Mouse (Mus musculus) A20 (cell line): ENCODE results near the gene Tsga10.

Experiments
- DNase-seq: peaks from one replicate; pipeline ENCODE4 v3.0.0-alpha.2; 2011; ENCODE audit warnings: low read depth, low spot score

Gene Tsga10

GRCm38 (mm10) chr1:37866286-37866685, at the start of gene Tsga10:
TSS of gene Tsga10 (minus strand) at chr1:37866429.
- peak; percentile 32 for DNase-seq

DNA sequence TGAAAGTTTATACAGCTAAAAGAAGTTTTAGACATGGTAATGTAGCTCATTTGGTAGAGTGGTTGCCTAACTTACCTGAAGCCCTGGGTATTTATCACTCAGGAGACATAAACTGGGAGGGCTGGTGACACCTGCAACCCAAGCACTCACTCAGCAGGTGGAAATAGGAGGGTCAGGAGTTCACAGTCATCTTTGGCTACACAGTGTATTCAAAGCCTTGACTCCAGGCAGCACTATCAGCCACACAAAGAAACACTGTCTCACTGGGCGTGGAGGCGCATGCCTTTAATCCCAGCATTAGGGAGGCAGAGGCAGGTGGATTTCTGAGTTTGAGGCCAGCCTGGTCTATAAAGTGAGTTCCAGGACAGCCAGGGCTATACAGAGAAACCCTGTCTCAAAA, 46.5 kb upstream of the Tsga10 start:
- no peak for DNase-seq

GRCm38 (mm10) chr1:37903178-37903577, 36.9 kb upstream of the Tsga10 start:
- peak; percentile 57 for DNase-seq

- DNase-seq: no peak
These were observed 34.1 kb upstream of the Tsga10 start for GRCm38 (mm10) chr1:37900288-37900687.

DNA sequence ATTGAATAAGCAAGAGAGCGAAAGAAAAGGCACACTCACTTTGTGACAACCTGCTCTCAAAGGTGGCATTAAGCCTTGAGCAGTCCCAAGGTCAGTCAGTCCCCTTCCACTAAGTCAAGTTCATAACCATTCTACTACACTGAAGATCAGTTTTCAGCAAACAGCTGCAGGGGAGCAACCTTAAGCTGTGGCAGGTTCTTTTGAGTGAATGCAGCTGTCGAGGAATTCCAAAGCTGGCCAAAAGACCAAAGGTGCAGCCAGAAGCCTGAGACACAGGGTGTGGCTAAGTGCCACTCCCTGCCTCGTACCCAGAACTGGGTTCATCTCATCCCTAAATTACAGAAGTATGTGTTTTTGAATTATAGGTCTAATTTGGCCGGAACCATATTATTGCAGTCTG, 33.6 kb upstream of the Tsga10 start:
- no peak for DNase-seq

GRCm38 (mm10) chr1:37894606-37895005, 28.4 kb upstream of the Tsga10 start:
- no peak for DNase-seq

- DNase-seq: peak; percentile 64
These were observed 25.2 kb upstream of the Tsga10 start for GRCm38 (mm10) chr1:37891400-37891799.

DNA sequence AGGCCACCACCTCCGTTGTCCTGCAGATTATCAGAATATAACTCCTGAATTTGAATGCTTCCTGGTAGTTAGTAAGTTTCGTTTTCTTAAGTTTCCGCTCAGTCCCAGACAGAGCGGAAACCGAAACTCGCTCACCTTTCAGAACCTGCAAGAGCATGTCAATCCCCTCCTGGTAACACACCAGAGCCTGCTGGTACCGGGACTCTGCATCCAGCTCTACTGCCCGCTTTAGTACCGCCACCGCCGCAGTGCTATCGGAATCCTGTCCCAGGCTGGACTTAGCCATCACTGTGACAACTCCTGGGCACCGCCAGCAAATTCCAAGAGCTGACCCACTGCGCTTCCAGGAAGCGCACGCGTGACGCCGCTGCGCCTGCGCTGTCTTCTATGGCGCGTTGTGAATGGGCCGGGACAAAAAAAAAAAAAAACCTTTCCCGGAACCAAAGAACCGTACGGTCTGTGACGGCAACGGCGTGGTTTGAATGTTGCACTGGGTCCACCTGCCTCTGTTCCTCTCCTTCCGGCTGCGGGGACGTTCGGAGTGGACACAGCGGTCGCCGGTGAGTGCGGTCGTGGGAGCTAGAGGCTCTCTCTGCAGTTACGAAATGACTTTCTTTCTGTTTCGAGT, 23.9 kb upstream of the Tsga10 start, which contains the start of the genes Mitd1 and Mrpl30:
Gene Mitd1, minus strand, starts transcription at position 387 of the 628 bp plus-strand sequence.
Gene Mrpl30, plus strand, starts transcription at position 453 of the 628 bp plus-strand sequence.
- peak; percentile 96 for DNase-seq

- peak; percentile 19 for DNase-seq
These were observed 23.0 kb upstream of the Tsga10 start for GRCm38 (mm10) chr1:37889206-37889605.

DNA sequence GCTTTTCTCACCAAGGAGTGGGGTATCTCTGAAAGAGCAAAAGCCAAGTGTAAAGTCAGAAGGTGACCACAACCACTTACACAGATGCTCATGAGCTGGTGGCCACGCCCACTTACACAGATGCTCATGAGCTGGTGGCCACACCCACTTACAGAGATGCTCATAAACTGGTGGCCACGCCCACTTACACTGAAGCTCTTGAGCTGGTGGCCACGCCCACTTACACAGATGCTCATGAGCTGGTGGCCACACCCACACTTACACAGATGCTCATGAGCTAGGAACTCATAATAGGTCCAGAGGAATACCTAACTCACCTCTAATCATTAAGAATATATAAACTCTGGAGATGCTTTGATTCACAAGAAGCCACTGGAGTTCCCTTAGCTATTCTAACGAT, 18.2 kb upstream of the Tsga10 start:
- DNase-seq: peak; percentile 87

DNA sequence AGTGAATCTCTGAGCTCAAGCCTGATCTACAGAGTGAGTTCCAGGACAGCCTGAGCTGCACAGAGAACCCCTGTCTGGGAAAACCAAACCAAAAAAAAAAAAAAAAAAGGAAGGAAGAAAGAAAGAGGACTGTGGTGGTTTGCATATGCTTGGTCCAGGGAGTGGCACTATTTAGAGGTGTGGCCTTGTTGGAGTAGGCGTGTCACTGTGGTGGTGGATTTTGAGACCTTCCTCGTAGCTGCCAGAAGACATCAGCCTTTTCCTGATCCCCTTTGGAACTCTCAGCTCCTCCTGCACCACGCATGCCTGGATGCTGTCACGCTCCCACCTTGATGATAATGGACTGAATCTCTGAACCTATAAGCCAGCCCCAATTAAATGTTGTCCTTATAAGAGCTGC, 17.2 kb upstream of the Tsga10 start:
- DNase-seq: no peak

- DNase-seq: no peak
These were observed 11.7 kb upstream of the Tsga10 start for GRCm38 (mm10) chr1:37877736-37878460.

DNA sequence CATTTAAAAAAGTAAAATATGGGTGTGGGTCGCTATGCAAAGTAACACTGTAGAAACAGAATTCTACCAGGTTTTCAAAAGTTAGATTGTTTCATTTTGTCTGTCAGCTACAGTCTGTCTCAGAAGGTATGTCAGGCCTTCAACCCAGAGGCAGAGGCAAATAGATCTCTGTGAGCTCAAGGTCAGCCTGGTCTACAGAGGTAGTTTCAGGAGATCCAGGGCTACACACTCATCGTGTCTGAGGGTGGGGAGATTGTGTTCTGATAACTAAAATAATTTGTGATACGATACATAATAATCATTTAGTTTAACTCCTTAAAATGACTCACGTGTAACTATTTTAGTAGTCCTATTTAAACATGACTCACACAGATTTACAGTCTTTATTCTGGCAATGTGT, 6.9 kb upstream of the Tsga10 start:
- DNase-seq: peak; percentile 25

DNA sequence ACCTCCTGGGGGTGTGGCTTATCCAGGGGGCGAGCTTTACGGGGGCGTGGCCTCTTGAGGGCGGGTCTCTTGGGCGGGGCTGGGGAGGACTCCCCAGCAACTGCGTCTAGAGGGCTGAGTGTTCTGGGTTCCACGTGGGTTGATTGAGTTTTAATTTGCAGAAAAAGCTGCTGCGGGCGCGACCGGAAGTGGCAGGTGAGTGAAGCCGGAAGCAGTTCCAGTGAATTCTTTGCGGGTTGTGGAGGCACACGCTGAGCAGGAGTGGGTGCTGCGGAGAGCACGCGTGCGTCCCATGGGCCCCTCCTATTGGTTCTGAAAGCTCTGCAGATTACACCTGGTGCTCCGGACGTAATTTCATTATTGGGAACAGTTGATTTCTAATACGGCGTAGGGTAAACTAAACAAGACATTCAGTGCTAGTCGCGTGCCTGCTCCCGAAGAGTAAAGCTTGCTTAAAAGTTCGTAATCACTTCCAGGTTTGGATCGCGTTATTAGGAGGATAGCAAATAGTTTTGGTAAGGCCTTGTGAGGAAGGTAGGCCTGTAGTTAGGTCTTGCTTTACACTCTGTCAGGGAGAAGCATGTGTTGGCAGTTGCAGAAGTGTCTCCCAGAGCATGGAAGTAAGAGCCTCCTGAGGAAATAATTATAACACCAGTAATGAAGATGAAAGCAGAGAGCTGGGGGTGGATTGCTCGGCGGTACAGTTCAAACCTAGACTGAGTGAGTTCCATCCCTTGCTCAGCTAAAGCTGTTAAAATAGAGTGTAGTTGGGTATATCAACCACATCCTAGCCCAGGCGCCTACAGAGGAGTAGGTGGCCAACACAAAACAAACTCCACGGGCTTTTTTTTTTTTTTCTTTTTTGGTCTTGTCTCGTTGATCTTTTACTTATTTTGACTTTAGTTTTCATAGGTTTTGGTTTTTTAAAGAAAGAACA, 6.2 kb upstream of the Tsga10 start:
- peak; percentile 94 for DNase-seq

DNA sequence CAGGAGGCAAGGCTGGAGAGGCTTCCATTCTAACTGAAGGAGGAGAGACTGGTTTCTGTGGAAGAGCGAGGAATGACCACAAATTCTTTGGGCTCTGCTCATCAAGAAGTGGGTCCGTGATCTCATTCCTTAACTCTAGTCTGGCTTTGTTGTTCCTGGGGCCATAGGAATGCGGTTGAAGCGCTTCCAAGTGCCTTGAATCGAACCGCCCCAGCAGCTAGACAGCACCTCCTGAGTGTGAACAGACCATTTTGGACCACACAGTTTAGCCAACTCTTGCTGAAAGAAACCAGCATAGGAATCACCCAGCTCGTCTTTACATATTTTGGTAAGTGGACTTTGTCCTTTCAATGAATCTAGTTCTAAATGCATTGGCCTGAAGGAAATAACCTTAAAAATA, 5.5 kb upstream of the Tsga10 start, which contains the start of gene Lipt1:
Gene Lipt1, plus strand, starts transcription at position 35 of the 400 bp plus-strand sequence.
- no peak for DNase-seq

- no peak for DNase-seq
These were observed 3.1 kb upstream of the Tsga10 start for GRCm38 (mm10) chr1:37869362-37869761.

- no peak for DNase-seq
These were observed 2.4 kb upstream of the Tsga10 start for GRCm38 (mm10) chr1:37868640-37869039.

- no peak for DNase-seq
These were observed 1.6 kb upstream of the Tsga10 start for GRCm38 (mm10) chr1:37867684-37868322.

- peak; percentile 78 for DNase-seq
These were observed 827 bp upstream of the Tsga10 start for GRCm38 (mm10) chr1:37867056-37867455.

DNA sequence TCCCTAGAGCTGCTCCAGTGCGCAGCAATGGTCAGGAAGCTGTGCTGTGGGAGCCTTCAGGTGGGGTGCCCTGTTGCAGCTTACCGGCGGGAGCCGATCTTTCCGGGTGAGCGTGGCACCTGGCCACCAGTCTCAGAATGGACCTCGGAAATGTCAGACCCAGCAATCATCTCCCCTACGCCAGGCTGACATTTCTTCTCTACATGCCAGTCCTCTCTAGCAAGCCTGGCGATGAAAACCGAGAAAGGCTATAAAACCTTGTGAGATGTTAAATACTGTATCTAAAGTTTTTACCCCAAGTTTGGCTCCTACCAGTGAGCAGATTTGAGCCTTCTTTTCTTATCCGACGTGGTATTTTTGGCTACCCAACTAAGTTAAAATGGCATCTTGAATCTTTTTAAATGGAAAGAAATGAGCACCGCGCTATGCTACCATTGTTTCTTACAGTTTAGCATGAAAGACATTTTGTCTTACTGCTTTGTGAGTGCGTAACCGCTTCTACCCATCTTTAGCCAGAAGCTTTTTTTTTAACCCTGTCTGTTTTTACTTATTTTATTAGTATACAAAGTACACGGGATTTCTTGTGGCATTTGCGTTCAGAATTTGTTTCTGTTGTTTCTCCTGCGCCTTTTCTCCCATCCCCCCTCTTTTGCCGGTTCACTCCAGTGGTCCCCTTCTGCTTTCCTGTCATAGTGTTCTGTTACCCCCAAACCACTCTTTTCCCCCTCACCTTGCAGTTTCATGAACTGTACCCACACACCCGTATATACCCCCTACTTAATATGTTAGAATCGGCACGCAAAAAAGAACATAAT, 621 bp downstream of the Tsga10 start:
- no peak for DNase-seq
